Mouse (Mus musculus) heart, embryonic 11.5 days (tissue): ENCODE data around the gene Styxl1. TPM values are rescaled to one million over a fixed set of nuclear protein-coding genes. Genes with fewer than 3 reads are reported as not detected.
A peak's percentile ranks its signal among the peaks of the same experiment; 100 is the strongest.

Experiments
- ATAC-seq: fragments of 200-750 bp; cut with Nextera tagmentation; replicated peaks from 2 replicates; pipeline ENCODE4 v1.8.0; 2017; ENCODE audit warnings: moderate library complexity; ENCODE audit not compliant: insufficient number of reproducible peaks, low FRiP score, low TSS enrichment
- H3K27ac ChIP-seq: fragments of 300-500 bp; sonication (generic); 2 replicates; pipeline ENCODE4 v1.5.1; 2014; ENCODE audit warnings: mild to moderate bottlenecking, low read depth, low read length
- H3K27me3 ChIP-seq: fragments of 300-500 bp; sonication (generic); 2 replicates; pipeline ENCODE4 v1.6.1; 2014; ENCODE audit warnings: mild to moderate bottlenecking, low read length, mixed read lengths; ENCODE audit not compliant: control insufficient read depth, insufficient read depth
- H3K36me3 ChIP-seq: fragments of 300-500 bp; sonication (generic); 2 replicates; pipeline ENCODE4 v1.6.1; 2014; ENCODE audit warnings: mild to moderate bottlenecking, low read length, moderate library complexity, mixed read lengths; ENCODE audit not compliant: control insufficient read depth, insufficient read depth
- H3K4me1 ChIP-seq: fragments of 300-500 bp; sonication (generic); 2 replicates; pipeline ENCODE4 v1.6.1; 2014; ENCODE audit warnings: low read length; ENCODE audit not compliant: control insufficient read depth, insufficient read depth
- H3K4me2 ChIP-seq: fragments of 300-500 bp; sonication (generic); 2 replicates; pipeline ENCODE4 v1.6.1; 2014; ENCODE audit warnings: mild to moderate bottlenecking, moderate library complexity
- H3K4me3 ChIP-seq: fragments of 300-500 bp; sonication (generic); 2 replicates; pipeline ENCODE4 v1.5.1; 2014; ENCODE audit warnings: low read depth, low read length
- H3K9ac ChIP-seq: fragments of 300-500 bp; sonication (generic); 2 replicates; pipeline ENCODE4 v1.6.1; 2014; ENCODE audit warnings: mild to moderate bottlenecking, low read depth, low read length, moderate library complexity
- H3K9me3 ChIP-seq: fragments of 300-500 bp; sonication (generic); replicated peaks from 2 replicates; pipeline ENCODE4 v1.6.1; 2016; ENCODE audit warnings: low read length; ENCODE audit not compliant: control insufficient read depth
- WGBS: fragments of 180-500 bp; shearing (Covaris S2); extraction: QIAGEN DNeasy Blood & Tissue Kit; methylation state at CpG from one replicate; pipeline ENCODE4 v1.1.7; 2014; ENCODE audit not compliant: insufficient replicate concordance; 5-methylcytosine and 5-hydroxymethylcytosine counted together
- polyA plus RNA-seq: library from polyadenylated mRNA; unstranded; fragments of >200 nt; fragmentation: Nextera tagmentation; extraction: Ambion mirVana; gene quantifications from 2 replicates; pipeline ENCODE4 v1.2.1, GENCODE M21; 2014

Gene Styxl1
- polyA plus RNA-seq, 1 experiment from 2014 or later: 0.42 TPM

GRCm38 (mm10) chr5:135804735-135805134 is 26.6 kb upstream of the Styxl1 start:
- H3K4me2 ChIP-seq: no peak overlapping the region
- H3K27me3 ChIP-seq: no peaks in the 10 kb centered on the region; the same call in 1 of the 2 replicates
- no peak overlapping the region for H3K4me3 ChIP-seq
- WGBS: 61% methylated on average over 2 of the region's 2 CpGs
- H3K36me3 ChIP-seq: no peaks in the 10 kb centered on the region
- H3K27ac ChIP-seq: no peak overlapping the region
- no peak for ATAC-seq
- peaks cover 4% of the 10 kb centered on the region for H3K4me1 ChIP-seq
- no peaks in the 10 kb centered on the region for H3K9me3 ChIP-seq
- no peak overlapping the region for H3K9ac ChIP-seq

- H3K4me1 ChIP-seq: peaks cover 4% of the 10 kb centered on the region
- H3K9ac ChIP-seq: no peak overlapping the region
- no peak overlapping the region for H3K4me2 ChIP-seq
- H3K9me3 ChIP-seq: no peaks in the 10 kb centered on the region
- no peaks in the 10 kb centered on the region; the same call in 1 of the 2 replicates for H3K27me3 ChIP-seq
- no peak for ATAC-seq
- no peak overlapping the region for H3K27ac ChIP-seq
- 79% methylated on average over 4 of the region's 4 CpGs for WGBS
- H3K4me3 ChIP-seq: no peak overlapping the region
- no peaks in the 10 kb centered on the region for H3K36me3 ChIP-seq
These were observed 25.5 kb upstream of the Styxl1 start for GRCm38 (mm10) chr5:135803676-135804075.

DNA sequence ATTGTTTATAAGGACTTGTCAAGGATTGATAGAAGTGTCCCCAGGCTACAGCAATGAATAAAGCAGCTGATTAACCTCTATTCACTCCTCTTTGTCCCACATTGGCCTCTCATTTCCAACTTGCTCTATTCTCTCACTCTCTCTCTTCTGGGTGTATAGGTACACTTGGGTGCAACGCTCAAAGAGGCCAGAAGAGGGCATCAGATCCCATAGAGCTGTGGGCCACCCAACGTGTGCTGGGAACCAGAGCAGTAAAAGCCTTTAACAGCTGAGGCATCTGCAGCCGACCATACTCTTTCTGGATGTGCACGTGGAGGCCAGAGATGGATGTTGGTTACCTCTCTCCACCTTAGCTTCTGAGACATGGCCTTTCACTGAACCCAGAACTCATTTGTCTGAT is 24.9 kb upstream of the Styxl1 start:
- no peak for ATAC-seq
- peaks cover 4% of the 10 kb centered on the region for H3K4me1 ChIP-seq
- H3K27ac ChIP-seq: no peak overlapping the region
- H3K9me3 ChIP-seq: no peaks in the 10 kb centered on the region
- 53% methylated on average over 4 of the region's 4 CpGs for WGBS
- no peak overlapping the region for H3K4me2 ChIP-seq
- no peak overlapping the region for H3K4me3 ChIP-seq
- H3K9ac ChIP-seq: no peak overlapping the region
- no peaks in the 10 kb centered on the region; the same call in 1 of the 2 replicates for H3K27me3 ChIP-seq
- no peaks in the 10 kb centered on the region for H3K36me3 ChIP-seq

DNA sequence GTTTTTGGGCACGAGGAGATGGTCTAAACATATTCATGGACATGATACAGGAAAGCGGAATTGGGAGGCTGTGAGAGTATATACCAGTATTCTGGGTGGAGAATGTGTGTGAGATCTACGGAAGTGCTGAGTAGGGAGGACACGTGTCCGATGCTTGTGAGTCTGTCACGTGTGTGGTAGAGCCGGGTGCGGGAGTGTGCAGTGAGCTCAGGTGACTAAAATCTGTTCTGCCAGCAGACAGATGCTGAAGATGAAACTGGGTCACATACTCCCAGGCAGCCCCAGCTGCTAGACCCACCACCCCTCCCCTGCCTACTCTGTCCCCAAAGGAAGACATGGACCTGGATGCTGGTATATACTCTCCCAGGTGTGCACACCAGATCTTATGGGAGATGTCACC is 24.5 kb upstream of the Styxl1 start:
- peaks cover 4% of the 10 kb centered on the region for H3K4me1 ChIP-seq
- WGBS: 84% methylated on average over 8 of the region's 8 CpGs
- no peaks in the 10 kb centered on the region for H3K36me3 ChIP-seq
- no peaks in the 10 kb centered on the region for H3K9me3 ChIP-seq
- H3K27me3 ChIP-seq: no peaks in the 10 kb centered on the region; the same call in 1 of the 2 replicates
- no peak overlapping the region for H3K4me3 ChIP-seq
- no peak for ATAC-seq
- H3K9ac ChIP-seq: no peak overlapping the region
- H3K4me2 ChIP-seq: no peak overlapping the region
- no peak overlapping the region for H3K27ac ChIP-seq

DNA sequence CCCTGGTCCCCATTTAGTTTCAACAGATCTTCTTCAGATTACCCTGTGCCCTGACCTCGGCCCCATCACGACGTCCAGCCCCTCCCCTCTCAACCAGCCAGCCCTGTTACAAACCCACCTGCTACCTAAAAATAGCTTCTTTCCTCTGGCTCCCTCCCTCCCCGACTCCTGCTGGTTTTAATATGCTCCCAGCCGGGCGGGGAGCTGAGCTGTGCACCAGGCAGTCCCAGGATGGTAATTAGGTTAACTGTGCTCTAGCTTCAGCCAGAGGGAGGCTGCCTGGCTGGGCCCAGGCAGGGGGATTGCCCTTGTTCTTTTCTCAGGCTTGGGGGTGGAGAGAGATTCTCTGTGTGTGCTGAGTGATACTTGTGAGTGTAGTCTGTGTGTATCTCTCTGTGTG is 22.7 kb upstream of the Styxl1 start:
- ATAC-seq: no peak
- WGBS: 2% methylated on average over 6 of the region's 6 CpGs
- H3K4me3 ChIP-seq: no peak overlapping the region

DNA sequence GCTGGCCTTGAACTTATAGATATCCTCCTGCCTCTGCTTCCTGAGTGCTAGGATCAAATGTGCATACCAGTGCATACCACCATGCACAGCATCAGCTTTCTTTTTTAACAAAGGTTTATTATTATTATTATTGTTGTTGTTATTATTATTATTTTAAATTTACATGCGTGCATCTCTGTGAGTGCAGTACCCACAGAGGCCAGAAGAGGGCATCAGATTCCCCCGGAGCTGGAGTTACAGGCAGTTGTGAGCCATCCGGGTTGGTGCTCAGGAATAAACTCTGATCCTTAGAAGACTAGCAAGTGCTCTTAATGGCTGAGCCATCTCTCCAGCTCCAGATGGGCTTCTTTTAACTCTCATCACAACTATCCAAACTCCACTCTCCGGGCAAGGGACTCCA is 21.6 kb upstream of the Styxl1 start:
- ATAC-seq: no peak
- Histone ChIP-seq H3K27me3 (no peaks in the 10 kb centered on the region; the same call in 1 of the 2 replicates), H3K36me3 (no peaks in the 10 kb centered on the region), H3K27ac (no peak overlapping the region), H3K4me3 (no peak overlapping the region), H3K9me3 (no peaks in the 10 kb centered on the region), H3K9ac (no peak overlapping the region), H3K4me1 (peaks cover 8% of the 10 kb centered on the region), H3K4me2 (no peak overlapping the region)
- 40% methylated on average over 4 of the region's 4 CpGs for WGBS

More for the DNA sequence above, 22.7 kb upstream of the Styxl1 start:
- Histone ChIP-seq H3K4me2 (0 out of 2 replicates have a peak overlapping the region, but pooled peaks have one; percentile 0), H3K27ac (no peak overlapping the region), H3K9ac (no peak overlapping the region), H3K9me3 (no peaks in the 10 kb centered on the region), H3K27me3 (no peaks in the 10 kb centered on the region; the same call in 1 of the 2 replicates), H3K36me3 (no peaks in the 10 kb centered on the region), H3K4me1 (peaks cover 4% of the 10 kb centered on the region)

DNA sequence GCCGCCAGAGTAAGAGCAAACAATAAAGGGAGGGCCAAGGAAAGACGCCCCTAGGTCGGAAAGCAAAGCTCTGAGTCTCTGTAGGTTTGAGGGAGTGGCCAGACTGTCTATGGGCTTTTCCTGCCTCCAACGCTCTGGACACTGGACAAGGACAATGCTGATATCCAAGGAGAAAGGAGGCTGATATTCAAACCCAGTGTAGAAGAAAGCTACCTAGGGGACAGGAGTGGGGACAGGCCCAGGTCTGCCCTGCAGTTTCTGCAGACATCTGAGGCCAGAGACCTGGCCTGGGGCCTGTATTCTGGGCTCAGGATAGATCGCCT is 16.6 kb upstream of the Styxl1 start:
- Histone ChIP-seq H3K27me3 (no peaks in the 10 kb centered on the region), H3K36me3 (peaks cover 14% of the 10 kb centered on the region), H3K4me2 (peak overlapping the region; percentile 66), H3K4me1 (peaks cover 4% of the 10 kb centered on the region), H3K9ac (peak overlapping the region; percentile 58; the same call in 1 of the 2 replicates), H3K9me3 (no peaks in the 10 kb centered on the region), H3K27ac (peak overlapping the region; percentile 60), H3K4me3 (peak overlapping the region; percentile 32)
- ATAC-seq: no peak
- WGBS: 11% methylated on average over 5 of the region's 5 CpGs

GRCm38 (mm10) chr5:135793996-135794858 is 16.0 kb upstream of the Styxl1 start:
- Histone ChIP-seq H3K4me3 (peak overlapping the region; percentile 32), H3K4me2 (peak overlapping the region; percentile 66), H3K9me3 (no peaks in the 10 kb centered on the region), H3K36me3 (peaks cover 20% of the 10 kb centered on the region), H3K27me3 (no peaks in the 10 kb centered on the region), H3K9ac (peak overlapping the region; percentile 58; the same call in 1 of the 2 replicates), H3K4me1 (peaks cover 4% of the 10 kb centered on the region), H3K27ac (peak overlapping the region; percentile 60)
- peak; percentile 77 for ATAC-seq
- 8% methylated on average over 20 of the region's 20 CpGs for WGBS

DNA sequence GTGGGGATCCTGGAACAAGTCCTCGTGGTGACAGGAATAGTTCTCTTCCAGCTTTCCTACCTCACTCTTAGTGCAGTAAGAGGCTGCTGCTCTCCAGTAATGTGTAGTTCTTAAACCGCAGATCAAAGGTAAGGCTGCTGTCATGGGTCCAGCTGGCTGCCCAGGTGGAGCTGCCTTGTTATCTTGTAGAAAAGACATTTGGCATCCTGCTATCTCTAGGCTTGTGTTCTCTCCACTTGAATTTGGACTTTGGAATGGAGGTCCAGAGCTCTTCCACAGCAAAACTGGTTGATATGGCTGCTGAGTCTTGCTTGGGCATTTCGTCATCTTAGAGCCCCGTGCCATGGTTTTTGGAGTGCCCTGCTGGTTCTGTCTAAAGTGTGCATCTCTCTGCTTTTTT is 4.7 kb upstream of the Styxl1 start:
- ATAC-seq: no peak
- 85% methylated on average over 4 of the region's 4 CpGs for WGBS

More for the DNA sequence above, 4.7 kb upstream of the Styxl1 start:
- Histone ChIP-seq H3K36me3 (peaks cover 52% of the 10 kb centered on the region), H3K27ac (no peak overlapping the region), H3K9ac (no peak overlapping the region), H3K9me3 (no peaks in the 10 kb centered on the region), H3K27me3 (no peaks in the 10 kb centered on the region), H3K4me3 (no peak overlapping the region), H3K4me1 (peaks cover 15% of the 10 kb centered on the region), H3K4me2 (no peak overlapping the region)
